Mouse (Mus musculus): ENCODE results near the gene Pus1.

GRCm38 (mm10) chr5:110806676-110807075 is 26.2 kb upstream of the Pus1 start:
- TF ChIP-seq POLR2A (IDR thresholded peaks at IDR 0.05; ENCODE audit: control insufficient read depth, low read depth, low read length) (no peak), CTCF (IDR thresholded peaks at IDR 0.05; ENCODE audit: control insufficient read depth, insufficient read depth, insufficient replicate concordance, low read depth, low read length) (no peak)
